Mouse (Mus musculus): ENCODE data around the gene Abcc4. TPM values are rescaled to one million over a fixed set of nuclear protein-coding genes. Genes with fewer than 3 reads are reported as not detected.
A peak's percentile ranks its signal among the peaks of the same experiment; 100 is the strongest.
"Not testable (repeated sequence)": the region's sequence is repeated elsewhere in the genome, so short reads cannot be mapped to it uniquely, and the experiment has no call there.

The Abcc4 gene
- polyA plus RNA-seq, 1 experiment from 2014 or later: 5.2 TPM

DNA sequence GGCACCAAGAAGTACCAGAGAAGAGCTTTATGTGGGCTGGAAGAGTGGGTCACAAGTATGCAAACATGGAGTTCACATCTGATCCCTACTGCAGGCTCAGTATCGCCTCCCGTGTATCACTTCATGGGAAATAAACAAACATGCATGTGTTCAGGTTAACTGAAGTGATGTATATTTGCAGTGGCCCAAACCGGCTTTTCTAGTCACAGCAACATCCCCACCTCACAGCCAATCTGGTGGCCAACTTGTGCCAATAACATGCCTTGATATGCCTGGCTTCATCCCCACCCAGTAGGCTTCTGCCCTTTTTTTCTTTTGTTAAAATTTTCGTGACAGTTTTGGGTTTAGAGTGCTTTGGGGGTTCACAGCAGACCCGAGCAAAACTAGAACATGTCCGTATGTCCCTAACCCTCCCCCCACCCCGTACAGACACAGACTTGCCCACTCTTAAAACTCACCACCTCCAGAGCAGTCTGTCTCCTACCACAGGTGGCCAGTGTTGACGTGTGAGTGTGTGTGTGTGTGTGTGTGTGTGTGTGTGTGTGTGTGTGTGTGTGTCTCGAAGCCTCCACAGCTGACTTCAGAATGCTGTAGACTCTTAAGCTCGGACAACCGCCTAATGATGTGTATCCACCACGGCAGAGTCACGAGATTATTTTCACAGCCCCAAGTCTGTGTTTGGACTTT is 29.6 kb downstream of the Abcc4 start:
- Histone ChIP-seq H3K36me3 (ENCODE audit: control insufficient read depth, insufficient read depth, low read length) (no peaks in the 10 kb centered on the region), H3K4me3 (replicated peaks; ENCODE audit: low read length) (no peak overlapping the region), H3K9ac (ENCODE audit: low read length) (no peak overlapping the region), H3K4me1 (ENCODE audit: control insufficient read depth, insufficient read depth, low read length) (peaks cover 4% of the 10 kb centered on the region; the same call in 1 of the 2 replicates), H3K4me2 (ENCODE audit: low read depth, low read length) (no peak overlapping the region), H3K9me3 (replicated peaks; ENCODE audit: control insufficient read depth, low read length) (no peaks in the 10 kb centered on the region), H3K27me3 (ENCODE audit: control insufficient read depth, insufficient read depth, low read length) (no peaks in the 10 kb centered on the region), H3K27ac (ENCODE audit: low read length) (no peak overlapping the region)
- 61% methylated on average over 13 of the region's 13 CpGs for WGBS
- no peak for ATAC-seq (ENCODE audit: insufficient read depth, low FRiP score)

DNA sequence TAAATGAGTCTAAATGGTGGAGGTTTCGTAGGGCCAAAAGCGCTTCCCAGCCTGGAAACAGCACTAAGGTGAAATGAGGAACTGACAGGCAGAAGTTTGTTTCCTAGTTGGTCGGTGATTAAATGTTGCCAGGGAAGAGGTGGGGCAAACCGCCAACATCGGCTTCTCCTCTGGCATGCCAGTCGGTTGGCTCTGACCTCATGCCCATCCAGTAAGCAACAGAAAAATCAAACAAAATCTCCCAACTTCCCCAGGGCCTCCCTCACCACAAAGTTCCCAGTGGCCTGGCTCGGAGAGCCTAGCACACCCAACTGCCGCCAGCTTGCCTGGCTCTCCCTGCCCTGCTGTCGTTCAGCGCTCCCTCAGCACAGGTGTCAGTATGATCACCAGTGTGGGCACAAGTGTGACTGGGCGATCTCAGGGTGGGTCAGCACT is 31.3 kb downstream of the Abcc4 start:
- no peaks in the 10 kb centered on the region for H3K36me3 ChIP-seq (ENCODE audit: control insufficient read depth, insufficient read depth, low read length)
- no peaks in the 10 kb centered on the region for H3K27me3 ChIP-seq (ENCODE audit: control insufficient read depth, insufficient read depth, low read length)
- H3K4me2 ChIP-seq (ENCODE audit: low read depth, low read length): no peak overlapping the region
- 0 out of 2 replicates have a peak overlapping the region, but pooled peaks have one; percentile 33 for H3K27ac ChIP-seq (ENCODE audit: low read length)
- ATAC-seq (ENCODE audit: insufficient read depth, low FRiP score): no peak
- peaks cover 4% of the 10 kb centered on the region; the same call in 1 of the 2 replicates for H3K4me1 ChIP-seq (ENCODE audit: control insufficient read depth, insufficient read depth, low read length)
- H3K9me3 ChIP-seq (replicated peaks; ENCODE audit: control insufficient read depth, low read length): no peaks in the 10 kb centered on the region
- H3K4me3 ChIP-seq (replicated peaks; ENCODE audit: low read length): no peak overlapping the region
- WGBS: 66% methylated on average over 11 of the region's 11 CpGs
- H3K9ac ChIP-seq (ENCODE audit: low read length): no peak overlapping the region

DNA sequence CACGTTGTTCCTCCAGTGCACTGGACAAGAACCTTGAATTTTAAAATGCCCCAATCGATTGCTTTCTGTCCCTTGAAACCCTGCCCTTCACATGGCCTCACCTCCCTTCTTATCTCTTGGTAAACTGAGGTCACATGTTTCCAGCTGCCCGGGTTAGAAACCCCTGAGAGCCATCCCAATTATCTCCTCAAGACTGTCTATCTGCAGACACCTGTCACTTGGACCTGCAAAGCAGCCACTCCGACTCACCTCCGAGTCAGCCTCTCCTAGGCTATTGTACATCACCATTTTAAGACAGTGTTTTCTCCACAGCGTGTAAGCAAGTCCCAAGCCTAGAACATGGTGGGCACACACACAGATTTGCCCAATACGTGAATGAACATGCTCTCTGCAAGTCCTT is 31.8 kb downstream of the Abcc4 start:
- Histone ChIP-seq H3K9ac (ENCODE audit: low read length) (no peak overlapping the region), H3K36me3 (ENCODE audit: control insufficient read depth, insufficient read depth, low read length) (no peaks in the 10 kb centered on the region), H3K4me3 (replicated peaks; ENCODE audit: low read length) (no peak overlapping the region), H3K27ac (ENCODE audit: low read length) (no peak overlapping the region), H3K4me1 (ENCODE audit: control insufficient read depth, insufficient read depth, low read length) (peaks cover 4% of the 10 kb centered on the region; the same call in 1 of the 2 replicates), H3K9me3 (replicated peaks; ENCODE audit: control insufficient read depth, low read length) (no peaks in the 10 kb centered on the region), H3K4me2 (ENCODE audit: low read depth, low read length) (no peak overlapping the region), H3K27me3 (ENCODE audit: control insufficient read depth, insufficient read depth, low read length) (no peaks in the 10 kb centered on the region)
- ATAC-seq (ENCODE audit: insufficient read depth, low FRiP score): no peak
- 61% methylated on average over 7 of the region's 7 CpGs for WGBS

GRCm38 (mm10) chr14:118673501-118673900 is 32.5 kb downstream of the Abcc4 start:
- WGBS: 65% methylated on average over 6 of the region's 6 CpGs
- H3K9me3 ChIP-seq (replicated peaks; ENCODE audit: control insufficient read depth, low read length): no peaks in the 10 kb centered on the region

GRCm38 (mm10) chr14:118672931-118673330 is 33.1 kb downstream of the Abcc4 start:
- WGBS: 93% methylated on average over 6 of the region's 6 CpGs
- H3K36me3 ChIP-seq (ENCODE audit: control insufficient read depth, insufficient read depth, low read length); H3K27ac ChIP-seq (ENCODE audit: low read length); H3K4me2 ChIP-seq (ENCODE audit: low read depth, low read length); H3K27me3 ChIP-seq (ENCODE audit: control insufficient read depth, insufficient read depth, low read length); H3K4me3 ChIP-seq (replicated peaks; ENCODE audit: low read length); H3K4me1 ChIP-seq (ENCODE audit: control insufficient read depth, insufficient read depth, low read length); ATAC-seq (ENCODE audit: insufficient read depth, low FRiP score); H3K9ac ChIP-seq (ENCODE audit: low read length); H3K9me3 ChIP-seq (replicated peaks; ENCODE audit: control insufficient read depth, low read length): not testable (repeated sequence)

More at GRCm38 (mm10) chr14:118673501-118673900, 32.5 kb downstream of the Abcc4 start:
- ATAC-seq (ENCODE audit: insufficient read depth, low FRiP score): no peak
- Histone ChIP-seq H3K36me3 (ENCODE audit: control insufficient read depth, insufficient read depth, low read length) (no peaks in the 10 kb centered on the region), H3K27me3 (ENCODE audit: control insufficient read depth, insufficient read depth, low read length) (no peaks in the 10 kb centered on the region), H3K9ac (ENCODE audit: low read length) (no peak overlapping the region), H3K4me2 (ENCODE audit: low read depth, low read length) (no peak overlapping the region), H3K4me3 (replicated peaks; ENCODE audit: low read length) (no peak overlapping the region), H3K4me1 (ENCODE audit: control insufficient read depth, insufficient read depth, low read length) (peaks cover 4% of the 10 kb centered on the region; the same call in 1 of the 2 replicates), H3K27ac (ENCODE audit: low read length) (no peak overlapping the region)

- Histone ChIP-seq H3K36me3 (ENCODE audit: control insufficient read depth, insufficient read depth, low read length) (no peaks in the 10 kb centered on the region), H3K27me3 (ENCODE audit: control insufficient read depth, insufficient read depth, low read length) (no peaks in the 10 kb centered on the region), H3K4me1 (ENCODE audit: control insufficient read depth, insufficient read depth, low read length) (no peaks in the 10 kb centered on the region), H3K9ac (ENCODE audit: low read length) (no peak overlapping the region), H3K9me3 (replicated peaks; ENCODE audit: control insufficient read depth, low read length) (no peaks in the 10 kb centered on the region), H3K4me3 (replicated peaks; ENCODE audit: low read length) (no peak overlapping the region), H3K4me2 (ENCODE audit: low read depth, low read length) (no peak overlapping the region), H3K27ac (ENCODE audit: low read length) (no peak overlapping the region)
- peak; percentile 65; the same call in 1 of the 2 replicates for ATAC-seq (ENCODE audit: insufficient read depth, low FRiP score)
- 50% methylated on average over 6 of the region's 6 CpGs for WGBS
These were observed 38.5 kb downstream of the Abcc4 start for GRCm38 (mm10) chr14:118667499-118667898.

DNA sequence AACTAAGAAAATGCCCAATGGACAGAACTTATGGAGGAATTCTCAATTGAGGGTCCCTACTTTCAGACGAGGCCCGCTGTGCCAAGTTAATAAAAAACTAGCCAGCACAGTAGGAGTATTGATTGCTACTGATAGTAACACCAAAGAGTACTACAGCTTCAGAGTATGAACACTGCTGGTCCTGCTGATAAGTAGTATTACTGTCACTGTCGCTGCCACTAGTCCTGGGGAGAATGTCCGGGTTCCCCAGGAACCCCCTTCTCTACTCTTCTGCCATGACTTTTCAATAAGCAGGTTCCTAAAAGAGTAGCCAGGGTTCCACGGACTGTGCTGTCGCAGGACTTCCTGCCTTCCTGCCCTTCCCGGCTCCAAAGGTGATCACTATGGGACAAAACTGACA is 41.4 kb downstream of the Abcc4 start:
- Histone ChIP-seq H3K4me2 (ENCODE audit: low read depth, low read length) (no peak overlapping the region), H3K27me3 (ENCODE audit: control insufficient read depth, insufficient read depth, low read length) (no peaks in the 10 kb centered on the region), H3K36me3 (ENCODE audit: control insufficient read depth, insufficient read depth, low read length) (no peaks in the 10 kb centered on the region), H3K9ac (ENCODE audit: low read length) (no peak overlapping the region), H3K9me3 (replicated peaks; ENCODE audit: control insufficient read depth, low read length) (no peaks in the 10 kb centered on the region), H3K4me1 (ENCODE audit: control insufficient read depth, insufficient read depth, low read length) (0 out of 2 replicates have a peak, but pooled peaks cover 4% of the 10 kb centered on the region), H3K4me3 (replicated peaks; ENCODE audit: low read length) (no peak overlapping the region), H3K27ac (ENCODE audit: low read length) (no peak overlapping the region)
- no peak for ATAC-seq (ENCODE audit: insufficient read depth, low FRiP score)
- 68% methylated on average over 7 of the region's 7 CpGs for WGBS

- Histone ChIP-seq H3K4me1 (ENCODE audit: control insufficient read depth, insufficient read depth, low read length) (0 out of 2 replicates have a peak, but pooled peaks cover 6% of the 10 kb centered on the region), H3K27ac (ENCODE audit: low read length) (no peak overlapping the region), H3K27me3 (ENCODE audit: control insufficient read depth, insufficient read depth, low read length) (no peaks in the 10 kb centered on the region), H3K4me2 (ENCODE audit: low read depth, low read length) (no peak overlapping the region), H3K4me3 (replicated peaks; ENCODE audit: low read length) (no peak overlapping the region), H3K36me3 (ENCODE audit: control insufficient read depth, insufficient read depth, low read length) (no peaks in the 10 kb centered on the region), H3K9me3 (replicated peaks; ENCODE audit: control insufficient read depth, low read length) (no peaks in the 10 kb centered on the region), H3K9ac (ENCODE audit: low read length) (no peak overlapping the region)
- 78% methylated on average over 18 of the region's 18 CpGs for WGBS
- ATAC-seq (ENCODE audit: insufficient read depth, low FRiP score): no peak
These were observed 43.3 kb downstream of the Abcc4 start for GRCm38 (mm10) chr14:118662625-118663276.

DNA sequence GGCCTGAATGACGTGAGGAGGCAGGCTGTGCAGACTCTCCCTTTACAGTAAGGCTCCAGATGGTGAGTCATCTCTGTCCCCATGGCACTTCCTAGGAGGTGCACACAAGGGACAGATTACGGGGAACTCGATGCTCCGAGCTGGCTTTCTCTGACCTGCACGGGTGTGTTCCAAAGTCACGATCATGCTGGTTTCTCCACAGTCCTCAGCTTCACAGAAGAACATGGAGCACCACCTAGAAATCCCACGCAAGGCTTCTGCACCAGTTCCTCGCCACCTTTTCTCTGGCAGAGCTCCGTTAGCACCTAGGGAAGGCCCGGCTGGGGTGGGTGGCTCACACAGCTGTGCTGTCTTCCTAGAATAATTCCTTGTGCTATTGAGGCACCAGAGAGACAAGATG is 43.9 kb downstream of the Abcc4 start:
- no peak overlapping the region for H3K4me3 ChIP-seq (replicated peaks; ENCODE audit: low read length)
- 0 out of 2 replicates have a peak, but pooled peaks cover 6% of the 10 kb centered on the region for H3K4me1 ChIP-seq (ENCODE audit: control insufficient read depth, insufficient read depth, low read length)
- no peak overlapping the region; the same call in 1 of the 2 replicates for H3K27ac ChIP-seq (ENCODE audit: low read length)
- H3K9ac ChIP-seq (ENCODE audit: low read length): no peak overlapping the region
- no peaks in the 10 kb centered on the region for H3K9me3 ChIP-seq (replicated peaks; ENCODE audit: control insufficient read depth, low read length)
- no peak overlapping the region for H3K4me2 ChIP-seq (ENCODE audit: low read depth, low read length)
- ATAC-seq (ENCODE audit: insufficient read depth, low FRiP score): no peak
- WGBS: 81% methylated on average over 10 of the region's 10 CpGs
- no peaks in the 10 kb centered on the region for H3K27me3 ChIP-seq (ENCODE audit: control insufficient read depth, insufficient read depth, low read length)
- no peaks in the 10 kb centered on the region for H3K36me3 ChIP-seq (ENCODE audit: control insufficient read depth, insufficient read depth, low read length)
